Mouse (Mus musculus) thymus, postnatal 14 days (tissue): ENCODE results near the gene Pard3b.

ENCODE experiments used
- DNase-seq: peaks from one replicate; pipeline ENCODE4 v3.0.0; 2021

Gene Pard3b

GRCm38 (mm10) chr1:62122426-62122825 lies 483.8 kb downstream of the Pard3b start:
- no peak for DNase-seq

DNA sequence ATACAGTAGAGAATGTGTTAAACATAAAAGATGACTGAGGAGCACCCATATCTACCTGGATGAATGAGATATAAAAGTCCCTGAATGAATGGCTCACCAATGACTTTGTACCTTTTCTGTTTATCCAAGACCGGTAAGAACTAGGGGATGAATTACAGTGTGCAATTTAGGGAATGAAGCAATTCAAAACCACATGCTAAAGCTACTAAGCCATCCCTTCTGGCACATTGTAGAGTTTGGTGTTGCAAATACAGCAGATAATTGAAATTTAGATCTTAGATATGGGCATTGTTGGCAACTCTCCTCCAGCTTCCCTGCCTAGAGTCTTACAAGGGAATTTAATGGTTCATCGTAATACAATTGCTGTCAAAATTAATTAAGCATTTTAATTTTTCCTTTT lies 490.6 kb downstream of the Pard3b start:
- DNase-seq = no peak

DNA sequence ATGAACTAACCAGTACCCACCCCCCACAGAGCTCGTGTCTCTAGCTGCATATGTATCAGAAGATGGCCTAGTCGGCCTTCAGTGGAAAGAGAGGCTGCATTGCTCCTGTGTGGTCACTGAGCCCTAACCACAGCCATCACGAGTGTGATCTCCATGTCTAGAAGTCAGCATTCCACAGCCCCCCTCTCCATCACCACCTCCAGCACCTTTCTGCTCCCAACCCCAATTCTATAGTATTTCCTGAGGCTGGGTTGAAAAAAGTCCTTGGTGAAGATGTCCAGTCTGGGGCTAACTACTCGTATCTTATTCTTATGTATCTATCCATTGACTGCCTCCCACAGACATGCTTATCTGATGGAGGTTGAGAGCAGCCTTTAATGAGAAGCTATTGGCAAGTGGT lies 509.5 kb downstream of the Pard3b start:
- DNase-seq = no peak

- DNase-seq = no peak
Observed at GRCm38 (mm10) chr1:62148786-62149185, 510.2 kb downstream of the Pard3b start.

DNA sequence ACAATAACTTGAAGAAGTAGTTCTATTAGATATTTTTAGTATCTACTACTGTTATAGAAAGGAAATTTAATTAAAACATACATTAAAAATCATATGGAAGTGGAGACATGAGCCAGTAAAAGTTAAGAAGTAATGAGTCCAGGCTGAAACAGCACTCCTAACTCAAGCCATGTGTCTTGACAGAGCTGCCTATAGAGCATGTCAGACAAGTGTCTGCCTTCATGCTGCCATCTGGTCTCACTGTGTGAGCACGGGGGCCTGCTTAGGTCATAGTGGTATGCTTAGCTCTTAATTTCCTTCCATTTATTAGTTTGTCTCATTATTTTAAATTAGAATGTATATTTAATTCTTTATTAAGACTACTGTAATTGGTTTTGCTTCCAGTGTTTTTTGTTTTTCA lies 517.3 kb downstream of the Pard3b start:
- DNase-seq = no peak

DNA sequence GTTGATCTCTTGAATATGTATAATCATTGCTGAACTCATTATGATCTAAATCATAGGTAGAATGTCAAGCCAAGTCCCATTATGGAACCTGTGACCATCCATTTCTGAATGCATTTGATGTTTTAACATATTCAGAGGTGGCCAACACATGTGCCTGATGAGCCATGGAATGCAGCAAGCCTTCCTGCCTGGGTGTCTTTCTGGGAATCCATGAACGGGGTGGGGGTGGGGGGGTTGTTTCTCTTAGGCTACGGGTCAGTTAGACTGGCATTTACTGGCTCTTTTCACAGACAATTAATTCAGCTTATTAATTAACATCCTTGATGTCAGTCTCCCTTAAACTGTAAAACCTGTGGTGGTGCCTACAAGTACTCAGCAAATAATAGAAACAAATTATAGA lies 521.0 kb downstream of the Pard3b start:
- DNase-seq = no peak

DNA sequence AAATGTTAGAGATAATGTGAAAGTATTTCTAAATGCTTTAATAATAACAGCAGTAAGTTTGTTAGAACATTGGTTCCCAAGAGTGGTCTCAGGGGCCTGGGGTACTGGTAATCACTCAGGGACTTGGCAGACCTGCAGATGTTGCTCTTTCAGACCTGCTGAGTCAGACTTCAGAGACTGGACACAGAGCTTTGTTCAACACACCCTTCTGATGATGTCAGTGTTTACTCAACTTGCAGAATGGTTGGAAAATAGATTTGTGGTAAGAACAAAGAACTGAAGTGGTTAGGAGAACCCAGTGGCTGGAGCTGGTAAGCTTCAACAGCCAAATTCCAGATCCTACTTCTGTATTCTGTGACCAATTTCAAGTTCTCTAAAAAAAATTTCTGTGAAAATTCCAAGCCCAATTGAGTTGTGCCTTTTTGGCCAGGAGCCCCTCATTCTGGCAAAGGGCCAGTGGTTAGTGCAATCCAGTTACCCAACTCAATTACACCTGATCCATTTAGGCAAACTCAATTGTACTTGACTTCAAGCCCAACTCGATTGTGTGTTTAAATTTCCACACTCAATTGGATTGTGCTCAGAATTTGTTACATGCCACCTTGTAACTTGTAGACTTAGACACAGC lies 536.5 kb downstream of the Pard3b start:
- no peak for DNase-seq

DNA sequence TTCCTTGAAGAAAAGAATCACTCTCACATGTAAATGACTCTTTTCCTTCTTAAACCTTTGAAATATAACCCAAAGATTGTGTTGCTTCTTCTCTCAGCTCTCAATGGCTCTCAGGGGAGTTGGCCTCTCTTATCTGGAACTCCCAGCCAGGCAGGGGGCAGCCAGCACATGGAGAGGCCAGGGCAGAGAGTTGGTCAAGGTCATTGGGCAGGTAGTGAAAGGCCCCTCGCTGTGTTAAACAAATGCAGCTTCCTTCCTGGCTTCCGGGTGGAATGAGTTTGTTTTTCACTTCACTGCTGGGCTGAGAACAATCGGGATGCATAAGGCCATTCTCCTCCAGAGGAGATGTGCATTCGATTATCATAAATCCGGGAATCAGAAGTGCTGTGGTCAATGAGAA lies 543.0 kb downstream of the Pard3b start:
- no peak for DNase-seq

DNA sequence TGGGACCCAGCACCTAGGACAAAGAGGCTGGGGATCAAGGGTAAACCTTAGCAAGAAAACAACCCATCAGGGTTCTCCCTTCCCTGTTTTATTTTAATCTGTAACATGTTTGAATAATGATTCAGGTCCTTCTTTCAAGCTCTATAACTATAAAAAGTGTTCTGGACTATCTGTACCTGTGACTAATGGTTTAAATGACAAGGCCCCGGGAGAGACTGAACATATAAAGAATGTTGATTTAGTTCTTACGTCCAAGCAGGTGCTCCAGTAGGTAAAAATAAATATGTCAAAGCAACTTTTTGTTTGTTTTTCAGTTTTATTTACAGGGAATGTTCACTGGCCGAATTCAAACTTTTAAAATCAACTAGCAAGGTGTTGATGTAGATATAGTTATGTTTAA lies 544.0 kb downstream of the Pard3b start:
- no peak for DNase-seq

DNA sequence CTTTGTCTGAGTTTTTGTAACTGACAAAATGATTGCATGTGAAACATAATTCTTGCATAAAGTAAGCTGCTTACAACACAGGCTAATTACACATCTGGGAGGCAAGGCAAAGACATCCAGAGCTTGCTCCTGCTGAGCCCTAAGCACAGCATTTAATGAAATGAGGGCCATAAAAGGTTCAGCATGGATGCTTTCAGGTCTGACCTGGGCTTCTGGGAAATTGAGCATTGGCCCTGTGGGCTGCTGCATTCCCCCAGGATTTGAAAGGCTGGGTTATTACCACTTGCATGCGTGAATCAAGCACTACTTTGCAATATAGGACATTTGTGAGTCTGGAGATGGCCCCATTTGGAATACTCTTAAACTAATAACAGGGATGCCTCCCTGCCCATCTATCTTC lies 552.2 kb downstream of the Pard3b start:
- no peak for DNase-seq

DNA sequence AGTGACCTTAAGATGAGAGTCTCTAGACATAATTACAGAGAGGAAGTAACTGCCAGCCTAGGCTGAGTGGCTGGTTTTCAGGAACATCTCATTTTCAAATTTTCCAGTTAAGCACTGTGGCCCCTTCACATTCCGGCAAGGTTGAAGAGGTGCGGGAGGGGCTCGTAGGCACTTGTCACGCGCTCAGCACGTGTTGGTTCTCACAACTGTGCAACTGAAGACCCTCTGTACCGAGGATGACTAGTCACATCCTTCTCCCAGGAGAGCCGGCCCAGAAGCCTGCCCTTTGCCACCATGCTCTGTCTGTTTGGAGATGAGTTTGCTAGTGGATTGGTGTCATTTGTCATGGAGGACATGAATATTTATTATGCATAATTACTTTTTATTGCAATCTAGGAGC lies 558.9 kb downstream of the Pard3b start:
- no peak for DNase-seq

DNA sequence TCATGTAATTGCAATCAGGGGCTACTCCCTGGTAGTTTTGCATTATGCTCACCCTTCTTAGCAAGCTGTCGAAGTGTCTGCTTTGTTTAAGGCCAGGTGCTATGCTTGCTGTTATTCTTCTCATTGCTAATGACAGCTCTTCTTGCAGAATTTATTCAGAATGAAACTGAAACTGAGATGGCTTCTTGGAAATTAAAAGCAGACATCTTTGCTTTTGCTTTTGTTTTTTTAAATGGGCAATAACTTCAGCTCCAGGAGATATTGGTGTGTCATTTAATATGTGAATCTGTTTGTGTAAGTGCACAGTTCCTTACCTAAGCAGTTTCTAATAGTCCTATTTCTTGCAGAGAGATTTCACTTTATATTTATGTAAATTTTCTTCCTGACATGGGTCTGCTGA lies 562.3 kb downstream of the Pard3b start:
- DNase-seq = no peak

- DNase-seq = no peak
Observed at GRCm38 (mm10) chr1:62201686-62202257, 563.1 kb downstream of the Pard3b start.

- DNase-seq = no peak
Observed at GRCm38 (mm10) chr1:62213285-62213684, 574.7 kb downstream of the Pard3b start.

DNA sequence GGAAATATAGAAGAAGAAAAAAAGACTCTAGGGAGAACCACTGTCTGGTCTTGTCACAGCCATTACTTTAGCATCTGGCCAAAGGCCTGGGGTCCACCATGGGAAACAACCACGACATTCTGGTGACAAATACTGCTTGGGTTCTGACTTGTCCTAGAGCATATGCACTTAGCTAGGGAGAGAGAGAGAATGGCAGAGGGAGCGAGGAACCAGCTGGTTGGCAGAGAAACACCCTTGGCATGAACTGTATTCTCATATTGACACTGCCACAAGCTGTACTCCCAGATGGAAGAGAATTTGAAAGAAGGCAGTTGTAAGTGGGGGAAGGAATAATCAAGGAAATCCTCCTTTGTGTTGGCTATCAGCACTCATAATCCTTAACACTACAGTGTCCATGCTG lies 577.2 kb downstream of the Pard3b start:
- no peak for DNase-seq

GRCm38 (mm10) chr1:62216568-62216967 lies 577.9 kb downstream of the Pard3b start:
- no peak for DNase-seq

GRCm38 (mm10) chr1:62229129-62229528 lies 590.5 kb downstream of the Pard3b start:
- no peak for DNase-seq

- no peak for DNase-seq
Observed at GRCm38 (mm10) chr1:62234039-62234438, 595.4 kb downstream of the Pard3b start.

DNA sequence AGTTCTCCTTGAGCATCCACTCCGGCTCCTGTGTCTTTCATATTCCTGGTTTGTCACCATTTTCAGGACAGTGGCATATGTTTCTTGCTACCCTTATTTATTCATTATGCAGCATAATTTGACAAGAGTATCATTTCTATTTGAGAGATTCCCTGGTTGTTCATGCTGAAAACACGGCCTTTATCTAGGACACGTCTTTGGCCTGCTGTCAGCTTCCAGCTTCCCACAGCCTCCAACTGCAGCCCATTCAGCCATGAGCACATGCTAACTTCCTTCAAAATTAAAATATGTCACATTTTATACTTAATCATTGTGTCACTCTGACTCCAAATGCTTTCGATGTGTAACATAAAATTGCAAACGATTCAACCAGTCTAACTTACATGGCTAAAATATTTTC lies 596.5 kb downstream of the Pard3b start:
- DNase-seq = no peak

DNA sequence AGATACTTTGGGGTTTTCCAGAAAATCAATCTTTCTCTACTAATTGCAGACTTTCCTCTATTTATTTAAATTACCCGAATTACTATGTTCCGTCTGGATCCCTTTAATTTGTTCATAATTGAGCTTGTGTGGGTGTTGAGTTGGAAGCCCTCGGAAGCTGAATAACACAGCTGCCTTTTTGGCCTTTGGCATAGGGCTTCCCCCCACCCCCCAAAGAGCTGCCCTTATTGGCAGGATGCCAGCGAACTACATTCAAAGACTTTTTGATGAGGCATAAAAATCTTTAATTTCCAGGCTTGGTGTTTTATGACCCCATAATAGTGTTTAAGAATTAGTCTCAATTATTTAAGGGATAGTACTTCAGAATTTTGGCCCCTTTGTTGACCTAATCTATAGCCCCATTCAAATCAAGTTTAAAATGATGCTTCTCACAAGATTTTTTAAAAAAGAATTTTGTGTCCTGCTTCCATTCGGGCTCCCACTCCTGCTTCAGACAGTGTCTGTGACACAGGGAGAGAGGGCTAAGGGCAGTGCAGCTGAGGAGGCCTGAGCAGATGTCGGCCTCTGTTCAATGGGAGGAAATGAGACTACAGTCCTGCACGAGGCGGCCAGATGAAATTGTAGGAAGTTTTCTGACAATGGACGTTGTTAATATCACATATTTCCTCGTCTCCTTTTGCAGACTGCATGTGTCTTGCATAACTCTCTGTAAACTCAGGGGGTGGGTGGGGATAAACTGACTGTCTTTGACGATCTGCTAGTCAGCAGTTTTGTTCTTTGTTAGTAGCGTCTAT lies 605.8 kb downstream of the Pard3b start:
- no peak for DNase-seq

DNA sequence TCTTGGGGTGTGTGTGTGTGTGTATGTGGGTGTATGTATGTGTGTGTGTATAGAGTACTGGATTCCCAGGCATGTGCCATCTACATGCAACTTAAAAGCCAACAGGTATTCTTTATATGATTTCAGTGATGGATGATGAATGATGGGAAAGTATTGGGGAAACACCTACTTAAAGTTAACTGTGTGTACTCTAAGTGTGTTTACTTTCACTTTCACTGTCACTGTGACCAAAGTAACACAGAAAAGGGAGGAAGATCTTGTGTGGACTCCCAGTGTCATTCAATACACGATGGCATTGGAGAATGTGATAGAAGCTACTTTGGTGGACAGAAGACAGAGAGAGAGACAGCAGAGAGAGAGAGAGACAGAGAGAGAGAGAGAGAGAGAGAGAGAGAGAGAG lies 613.8 kb downstream of the Pard3b start:
- no peak for DNase-seq

GRCm38 (mm10) chr1:62254316-62254715 lies 615.7 kb downstream of the Pard3b start:
- DNase-seq = no peak

DNA sequence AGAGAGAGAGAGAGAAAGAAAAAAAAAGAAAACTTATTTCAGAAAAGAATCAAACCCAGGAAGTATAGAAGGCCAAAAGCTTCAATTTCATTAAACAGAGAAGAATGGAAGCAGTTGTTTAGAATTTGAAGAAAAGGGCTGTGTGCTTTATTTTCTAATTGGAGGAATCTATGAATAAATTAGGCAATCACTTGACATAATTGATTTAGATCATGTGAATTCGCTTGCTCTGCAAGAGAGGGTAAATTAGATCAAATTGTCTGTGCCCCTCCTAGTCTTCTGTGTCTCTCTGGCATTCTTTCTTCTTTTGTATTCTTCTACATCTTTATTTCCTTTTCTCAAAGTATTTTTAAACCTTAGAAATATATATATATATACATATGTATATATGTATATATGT lies 616.3 kb downstream of the Pard3b start:
- no peak for DNase-seq

GRCm38 (mm10) chr1:62276466-62276865 lies 637.8 kb downstream of the Pard3b start:
- no peak for DNase-seq

- no peak for DNase-seq
Observed at GRCm38 (mm10) chr1:62278586-62278985, 640.0 kb downstream of the Pard3b start.
